Mouse (Mus musculus) frontal cortex, postnatal 25 days (tissue): ENCODE measurements around the gene Zik1.

Experiments used
- DNase-seq, 2 experiments: peaks; one replicate each; pipeline ENCODE4 v3.0.0; 2022; ENCODE audit warnings: low spot score in 2 of 2

The Zik1 gene

DNA sequence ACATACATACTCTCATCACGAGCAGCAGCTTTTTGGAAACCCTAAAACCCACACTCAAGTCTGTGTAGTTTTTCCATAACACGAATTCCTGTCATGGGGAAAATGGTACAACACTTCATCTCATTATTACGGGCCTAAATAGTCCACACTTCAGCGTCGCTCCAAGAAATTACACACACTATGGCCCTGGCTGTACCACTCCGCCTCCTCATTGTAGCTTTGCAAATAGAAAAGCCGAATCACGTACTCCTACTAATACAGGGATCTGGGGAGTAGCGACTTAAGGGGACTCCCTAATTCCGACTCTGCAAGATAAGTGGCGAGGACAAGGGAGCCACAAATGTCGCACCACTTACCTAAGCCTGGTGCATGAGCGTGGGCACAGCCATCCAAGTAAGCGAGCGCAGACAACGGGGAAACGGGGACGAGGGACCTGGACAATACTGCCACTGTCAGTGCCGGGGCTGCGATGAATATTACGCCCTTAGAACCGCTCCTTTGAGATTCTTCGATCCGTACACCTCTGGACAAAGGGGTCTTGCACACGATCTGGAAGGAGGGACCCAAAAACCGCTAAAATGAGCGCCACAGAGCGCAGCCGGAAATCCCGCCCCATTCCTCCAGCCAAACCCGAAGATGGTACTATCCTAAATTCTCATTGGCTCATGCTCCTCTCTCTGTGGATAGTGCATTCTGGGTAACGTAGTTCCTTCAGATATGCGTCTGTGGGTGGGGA, at the start of gene Zik1:
Gene Zik1 (minus strand): TSS at position 609 of the 736 bp plus-strand sequence.
- DNase-seq = peak; percentile 61 to 67

DNA sequence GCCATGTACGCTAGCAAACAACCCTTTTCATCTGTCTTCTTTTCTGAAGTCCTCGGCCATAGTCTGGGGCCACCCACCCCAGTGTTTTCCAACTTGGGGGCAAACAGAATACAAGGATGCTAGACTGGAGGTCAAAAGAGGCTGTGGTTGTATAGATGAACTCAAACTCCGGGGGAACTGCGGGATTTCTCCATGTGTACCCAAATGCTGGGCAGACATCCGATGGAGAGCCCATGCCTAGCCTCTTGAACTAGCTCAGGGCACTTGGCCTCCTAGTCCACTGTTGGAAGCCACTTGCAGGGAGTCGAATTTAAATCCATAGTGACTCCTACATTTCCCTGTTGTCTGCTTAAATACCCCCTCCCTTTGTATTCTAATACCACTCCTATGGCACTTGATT, 384 bp upstream of the Zik1 start:
- DNase-seq = no peak

GRCm38 (mm10) chr7:10480588-10481233, 14.5 kb downstream of the Zik1 start:
- peak in 1 of 2 experiments; percentile 12 for DNase-seq

DNA sequence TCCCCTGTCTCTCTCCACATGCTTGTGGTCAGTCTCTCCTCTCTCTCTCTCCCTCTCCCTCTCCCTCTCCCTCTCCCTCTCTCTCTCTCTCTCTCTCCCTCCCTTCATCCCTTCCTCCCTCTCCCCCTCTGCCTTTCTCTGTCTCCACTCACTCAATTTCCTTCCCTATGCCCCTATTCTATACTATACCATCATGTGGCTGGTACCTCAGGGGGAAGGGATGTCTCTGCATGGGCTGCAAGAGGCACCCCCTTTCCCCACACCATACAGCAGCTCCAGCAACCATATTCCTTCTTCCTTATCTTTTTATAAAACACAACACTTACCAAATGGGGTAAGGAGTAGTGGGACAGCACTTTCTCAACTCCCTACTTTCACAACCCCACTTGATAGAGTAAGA, 15.4 kb downstream of the Zik1 start:
- DNase-seq = no peak

GRCm38 (mm10) chr7:10458166-10458565, 37.0 kb downstream of the Zik1 start:
- DNase-seq = peak in 1 of 2 experiments; percentile 8

DNA sequence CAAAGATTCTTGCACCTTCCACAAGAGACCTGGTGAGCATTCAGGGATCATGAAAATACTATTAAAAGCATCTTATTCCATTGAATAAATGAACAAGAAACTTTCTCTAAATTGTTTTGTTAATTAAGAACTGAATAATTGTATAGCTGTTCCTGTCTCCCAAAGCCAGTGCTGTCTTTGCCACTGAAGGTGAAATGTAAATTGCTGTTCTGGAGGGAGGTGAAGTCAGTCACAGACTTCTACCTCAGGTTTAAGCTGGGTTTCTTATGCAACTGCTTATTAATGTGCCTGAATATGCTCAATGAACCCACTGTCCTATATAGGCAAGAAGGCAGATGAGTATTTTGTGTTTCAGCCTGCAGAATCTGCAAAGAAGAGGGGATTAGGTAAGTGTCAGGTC, 52.2 kb downstream of the Zik1 start, which contains the start of gene Vmn1r67:
Gene Vmn1r67 (plus strand): TSS at position 301 of the 400 bp plus-strand sequence.
- DNase-seq = no peak
